Mouse (Mus musculus) stomach, embryonic 15.5 days (tissue): ENCODE data around the gene Sftpd. TPM values are rescaled to one million over a fixed set of nuclear protein-coding genes. Genes with fewer than 3 reads are reported as not detected.

Experiments used
- ATAC-seq: fragments of 200-750 bp; cut with Nextera tagmentation; 2 replicates; pipeline ENCODE4 v1.8.0; 2017; ENCODE audit warnings: low read depth, moderate number of reproducible peaks, moderate TSS enrichment; ENCODE audit not compliant: insufficient read depth, low FRiP score
- H3K27ac ChIP-seq: fragments of 300-500 bp; sonication (generic); 2 replicates; pipeline ENCODE4 v1.5.1; 2015; ENCODE audit warnings: mild to moderate bottlenecking, inconsistent platforms
- H3K27me3 ChIP-seq: fragments of 300-500 bp; sonication (generic); replicated peaks from 2 replicates; pipeline ENCODE4 v1.6.1; 2015; ENCODE audit warnings: inconsistent platforms
- H3K36me3 ChIP-seq: fragments of 300-500 bp; sonication (generic); 2 replicates; pipeline ENCODE4 v1.6.1; 2015; ENCODE audit warnings: inconsistent platforms
- H3K4me1 ChIP-seq: fragments of 300-500 bp; sonication (generic); 2 replicates; pipeline ENCODE4 v1.6.1; 2015; ENCODE audit warnings: inconsistent platforms
- H3K4me2 ChIP-seq: fragments of 300-500 bp; sonication (generic); 2 replicates; pipeline ENCODE4 v1.6.1; 2015; ENCODE audit warnings: mild to moderate bottlenecking, inconsistent platforms
- H3K4me3 ChIP-seq: fragments of 300-500 bp; sonication (generic); replicated peaks from 2 replicates; pipeline ENCODE4 v1.5.1; 2015; ENCODE audit warnings: inconsistent platforms
- H3K9ac ChIP-seq: fragments of 300-500 bp; sonication (generic); 2 replicates; pipeline ENCODE4 v1.6.1; 2015; ENCODE audit warnings: inconsistent platforms
- H3K9me3 ChIP-seq: fragments of 300-500 bp; sonication (generic); 2 replicates; pipeline ENCODE4 v1.6.1; 2016; ENCODE audit warnings: inconsistent platforms
- WGBS: fragments of 180-500 bp; shearing (Covaris S2); methylation state at CpG from one replicate; pipeline ENCODE4 v1.1.7; 2015; 5-methylcytosine and 5-hydroxymethylcytosine counted together
- polyA plus RNA-seq: library from polyadenylated mRNA; unstranded; fragments of >200 nt; fragmentation: Nextera tagmentation; extraction: Ambion mirVana; gene quantifications from 2 replicates; pipeline ENCODE4 v1.2.1, GENCODE M21; 2015

The Sftpd gene
- 0.12 and 0.13 TPM in 2 replicates for polyA plus RNA-seq

GRCm38 (mm10) chr14:41185059-41185821 is at the start of gene Sftpd:
Gene Sftpd, minus strand, starts transcription at chr14:41185149.
- H3K4me1 ChIP-seq: no peaks in the 10 kb centered on the region
- H3K9ac ChIP-seq: no peak within 1 kb of the TSS
- H3K4me2 ChIP-seq: no peak within 1 kb of the TSS
- H3K36me3 ChIP-seq: no peaks in the 10 kb centered on the region
- 71% methylated on average over 4 of the region's 4 CpGs for WGBS
- no peak within 1 kb of the TSS for H3K27ac ChIP-seq
- no peak within 1 kb of the TSS for H3K4me3 ChIP-seq
- ATAC-seq: no peak
- no peaks in the 10 kb centered on the region for H3K9me3 ChIP-seq
- no peaks in the 10 kb centered on the region for H3K27me3 ChIP-seq

- H3K36me3 ChIP-seq: no peaks in the 10 kb centered on the region
- H3K9ac ChIP-seq: no peak overlapping the region
- H3K9me3 ChIP-seq: no peaks in the 10 kb centered on the region
- ATAC-seq: no peak
- H3K4me3 ChIP-seq: no peak overlapping the region
- no peaks in the 10 kb centered on the region for H3K27me3 ChIP-seq
- H3K4me1 ChIP-seq: no peaks in the 10 kb centered on the region
- no peak overlapping the region for H3K4me2 ChIP-seq
- no peak overlapping the region for H3K27ac ChIP-seq
- 46% methylated on average over 6 of the region's 6 CpGs for WGBS
These were observed 13.2 kb upstream of the Sftpd start for GRCm38 (mm10) chr14:41198037-41198730.

- no peak for ATAC-seq
- H3K9me3 ChIP-seq: no peaks in the 10 kb centered on the region
- H3K4me1 ChIP-seq: no peaks in the 10 kb centered on the region
- H3K27me3 ChIP-seq: no peaks in the 10 kb centered on the region
- H3K27ac ChIP-seq: no peak overlapping the region
- no peaks in the 10 kb centered on the region for H3K36me3 ChIP-seq
- H3K9ac ChIP-seq: no peak overlapping the region
- WGBS: 88% methylated on average over 2 of the region's 2 CpGs
- H3K4me2 ChIP-seq: no peak overlapping the region
- no peak overlapping the region for H3K4me3 ChIP-seq
These were observed 4.5 kb upstream of the Sftpd start for GRCm38 (mm10) chr14:41189496-41189895.

GRCm38 (mm10) chr14:41174802-41175201 is 10.1 kb downstream of the Sftpd start:
- Histone ChIP-seq H3K4me3 (no peak overlapping the region), H3K4me2 (no peak overlapping the region), H3K4me1 (no peaks in the 10 kb centered on the region), H3K27ac (no peak overlapping the region), H3K36me3 (no peaks in the 10 kb centered on the region), H3K9ac (no peak overlapping the region), H3K27me3 (no peaks in the 10 kb centered on the region), H3K9me3 (no peaks in the 10 kb centered on the region)
- 52% methylated on average over 1 of the region's 1 CpGs for WGBS
- ATAC-seq: no peak

- Histone ChIP-seq H3K9ac (no peak overlapping the region), H3K4me3 (no peak overlapping the region), H3K27me3 (no peaks in the 10 kb centered on the region), H3K9me3 (no peaks in the 10 kb centered on the region), H3K4me1 (no peaks in the 10 kb centered on the region), H3K36me3 (no peaks in the 10 kb centered on the region), H3K4me2 (no peak overlapping the region), H3K27ac (no peak overlapping the region)
- ATAC-seq: no peak
- 83% methylated on average over 2 of the region's 2 CpGs for WGBS
These were observed 14.4 kb downstream of the Sftpd start for GRCm38 (mm10) chr14:41170514-41170913.

- 92% methylated on average over 1 of the region's 1 CpGs for WGBS
- no peak for ATAC-seq
- Histone ChIP-seq H3K36me3 (no peaks in the 10 kb centered on the region), H3K4me1 (no peaks in the 10 kb centered on the region), H3K4me2 (no peak overlapping the region), H3K9ac (no peak overlapping the region), H3K27me3 (no peaks in the 10 kb centered on the region), H3K27ac (no peak overlapping the region), H3K4me3 (no peak overlapping the region), H3K9me3 (no peaks in the 10 kb centered on the region)
These were observed 16.4 kb downstream of the Sftpd start for GRCm38 (mm10) chr14:41168567-41168966.

- no peak overlapping the region for H3K9ac ChIP-seq
- no peak overlapping the region for H3K4me3 ChIP-seq
- H3K27ac ChIP-seq: no peak overlapping the region
- H3K9me3 ChIP-seq: no peaks in the 10 kb centered on the region
- no peak overlapping the region for H3K4me2 ChIP-seq
- H3K36me3 ChIP-seq: no peaks in the 10 kb centered on the region
- WGBS: 53% methylated on average over 5 of the region's 5 CpGs
- no peaks in the 10 kb centered on the region for H3K4me1 ChIP-seq
- no peaks in the 10 kb centered on the region for H3K27me3 ChIP-seq
- ATAC-seq: no peak
These were observed 17.7 kb downstream of the Sftpd start for GRCm38 (mm10) chr14:41167278-41167677.

GRCm38 (mm10) chr14:41162663-41163062 is 22.3 kb downstream of the Sftpd start:
- H3K27me3 ChIP-seq: no peaks in the 10 kb centered on the region
- 6% methylated on average over 2 of the region's 2 CpGs for WGBS
- H3K4me1 ChIP-seq: no peaks in the 10 kb centered on the region
- H3K9me3 ChIP-seq: no peaks in the 10 kb centered on the region
- no peak overlapping the region for H3K27ac ChIP-seq
- ATAC-seq: no peak
- no peaks in the 10 kb centered on the region for H3K36me3 ChIP-seq
- no peak overlapping the region for H3K9ac ChIP-seq
- no peak overlapping the region for H3K4me3 ChIP-seq
- H3K4me2 ChIP-seq: no peak overlapping the region

GRCm38 (mm10) chr14:41160743-41161142 is 24.2 kb downstream of the Sftpd start:
- H3K27me3 ChIP-seq: no peaks in the 10 kb centered on the region
- no peak overlapping the region for H3K27ac ChIP-seq
- peak; percentile 35; the same call in 1 of the 2 replicates for ATAC-seq
- H3K36me3 ChIP-seq: no peaks in the 10 kb centered on the region
- H3K4me1 ChIP-seq: no peaks in the 10 kb centered on the region
- no peak overlapping the region for H3K4me3 ChIP-seq
- no peak overlapping the region for H3K4me2 ChIP-seq
- no peaks in the 10 kb centered on the region for H3K9me3 ChIP-seq
- H3K9ac ChIP-seq: no peak overlapping the region
- WGBS: 25% methylated on average over 1 of the region's 1 CpGs

GRCm38 (mm10) chr14:41160076-41160475 is 24.9 kb downstream of the Sftpd start:
- whole genome bisulfite sequencing: 60% methylated on average over 4 of the region's 4 CpGs
- no peak overlapping the region for H3K9ac ChIP-seq
- no peaks in the 10 kb centered on the region for H3K36me3 ChIP-seq
- H3K4me3 ChIP-seq: no peak overlapping the region
- no peaks in the 10 kb centered on the region for H3K27me3 ChIP-seq
- no peaks in the 10 kb centered on the region for H3K4me1 ChIP-seq
- H3K9me3 ChIP-seq: no peaks in the 10 kb centered on the region
- H3K4me2 ChIP-seq: no peak overlapping the region
- H3K27ac ChIP-seq: no peak overlapping the region
- peak; percentile 80; the same call in 1 of the 2 replicates for ATAC-seq

- H3K9me3 ChIP-seq: no peaks in the 10 kb centered on the region
- H3K27ac ChIP-seq: no peak within 1 kb of the TSS
- 75% methylated on average over 7 of the region's 7 CpGs for WGBS
- H3K4me1 ChIP-seq: no peaks in the 10 kb centered on the region
- H3K9ac ChIP-seq: no peak within 1 kb of the TSS
- no peak within 1 kb of the TSS for H3K4me3 ChIP-seq
- no peaks in the 10 kb centered on the region for H3K36me3 ChIP-seq
- H3K27me3 ChIP-seq: no peaks in the 10 kb centered on the region
- no peak within 1 kb of the TSS for H3K4me2 ChIP-seq
- ATAC-seq: no peak
These were observed 33.6 kb downstream of the Sftpd start, which contains the start of gene Mbl1 for GRCm38 (mm10) chr14:41151220-41151898. Gene Mbl1, plus strand, starts transcription at chr14:41151458.

GRCm38 (mm10) chr14:41147356-41147755 is 37.6 kb downstream of the Sftpd start:
- Histone ChIP-seq H3K27ac (no peak overlapping the region), H3K4me3 (no peak overlapping the region)

More at GRCm38 (mm10) chr14:41147356-41147755, 37.6 kb downstream of the Sftpd start:
- Histone ChIP-seq H3K4me2 (no peak overlapping the region), H3K27me3 (no peaks in the 10 kb centered on the region), H3K9ac (no peak overlapping the region), H3K9me3 (no peaks in the 10 kb centered on the region), H3K36me3 (no peaks in the 10 kb centered on the region), H3K4me1 (no peaks in the 10 kb centered on the region)
- ATAC-seq: no peak
- 78% methylated on average over 2 of the region's 2 CpGs for WGBS
